In genomic region chr13:37482038-37482437, GRCm38 (mm10) we compare ENCODE assay signal across 9 mouse cellular contexts.
DNase-seq lines count a peak whose midpoint lies in the region; ATAC-seq lines count a peak whose summit lies in the region.
"Had no signal": no experiment of that assay in that cellular context is flagged by ENCODE, and none has a peak within 500 bp of the region (broad histone marks: within the 10 kb centered on the region; RNA-seq: fewer than 3 reads in every experiment).

No protein-coding gene starts in this region.

- no peaks in the 10 kb centered on the region for H3K27me3 ChIP-seq in liver, embryonic 13.5 days

- no peak for ATAC-seq in liver, embryonic 13.5 days (ENCODE audit: low read depth)

- intact Hi-C loops in heart, postnatal 14 days (cut with DNase I), result loop anchor here (5.0 kb wide), 1 partner anchor 60 kb away; no protein-coding TSS in a partner anchor

- peaks cover 19% of the 10 kb centered on the region for H3K4me1 ChIP-seq in liver, embryonic 13.5 days (replicated peaks)

- no peak overlapping the region for H3K4me2 ChIP-seq in liver, embryonic 13.5 days
- H3K4me2 ChIP-seq: midbrain, embryonic 12.5 days had no signal

- H3K4me3 ChIP-seq in liver, embryonic 13.5 days (replicated peaks), result no peak overlapping the region
- H3K4me3 ChIP-seq: midbrain, embryonic 12.5 days had no signal

- DNase-seq in R1 (ENCODE audit: low read depth, low spot score), result peak; percentile 58
- DNase-seq in adrenal gland, postnatal 14 days, result peak; percentile 55
- peak; percentile 53 to 54 for DNase-seq in heart, postnatal 14 days
- no peak for DNase-seq in liver, embryonic 13.5 days
- no peak for DNase-seq in urinary bladder, postnatal 4 days (ENCODE audit: low spot score in 2 of 2)
- no peak for DNase-seq in layer of hippocampus, adult 18-20 months (ENCODE audit: low spot score in 2 of 2)
- no peak for DNase-seq in cerebellum, adult 11-12 months
- DNase-seq in thymus, postnatal 25 days, result no peak

- no peak overlapping the region for H3K9ac ChIP-seq in liver, embryonic 13.5 days

- WGBS in liver, embryonic 13.5 days (ENCODE audit: insufficient replicate concordance), result 27% methylated on average over 2 of the region's 2 CpGs

- no peaks in the 10 kb centered on the region for H3K9me3 ChIP-seq in liver, embryonic 13.5 days (replicated peaks)
- H3K9me3 ChIP-seq: midbrain, embryonic 12.5 days had no signal

- no peaks in the 10 kb centered on the region for H3K36me3 ChIP-seq in liver, embryonic 13.5 days
- H3K36me3 ChIP-seq: midbrain, embryonic 12.5 days had no signal

- H3K27ac ChIP-seq in liver, embryonic 13.5 days, result peak overlapping the region; percentile 58
- H3K27ac ChIP-seq: midbrain, embryonic 12.5 days had no signal

Comparison
In these comparisons a context has a peak if more than half of its experiments do, and no peak if none do; other contexts are left out.
1. DNase-seq: peak in R1 (single experiment), adrenal gland, postnatal 14 days (single experiment) and heart, postnatal 14 days (2 of 2); none in liver, embryonic 13.5 days (single experiment), urinary bladder, postnatal 4 days (0 of 2), layer of hippocampus, adult 18-20 months (0 of 2), cerebellum, adult 11-12 months (single experiment) and thymus, postnatal 25 days (single experiment).